Mouse (Mus musculus): Measurements from ENCODE around the gene Usp6nl.

GRCm38 (mm10) chr2:6414400-6414799 lies 91.9 kb downstream of the Usp6nl start:
- TF ChIP-seq CTCF (IDR thresholded peaks at IDR 0.05; ENCODE audit: extremely low read depth, insufficient read length, insufficient replicate concordance, low read depth, low read length) (no peak), POLR2A (IDR thresholded peaks at IDR 0.05; ENCODE audit: low read depth, low read length) (no peak)
